Mouse (Mus musculus) urinary bladder, adult 18-20 months (tissue): Measurements from ENCODE around the gene Epb41l3.
A peak's percentile ranks its signal among the peaks of the same experiment; 100 is the strongest.
"Not testable (repeated sequence)": the region's sequence is repeated elsewhere in the genome, so short reads cannot be mapped to it uniquely, and the experiment has no call there.

Experiments used
- DNase-seq, 2 experiments: peaks; one replicate each; pipeline ENCODE4 v3.0.0; 2022; ENCODE audit warnings: low spot score in 2 of 2, mixed read lengths in 2 of 2

Epb41l3 gene

GRCm38 (mm10) chr17:69105799-69106401, 30.4 kb downstream of the Epb41l3 start:
- DNase-seq, result no peak

DNA sequence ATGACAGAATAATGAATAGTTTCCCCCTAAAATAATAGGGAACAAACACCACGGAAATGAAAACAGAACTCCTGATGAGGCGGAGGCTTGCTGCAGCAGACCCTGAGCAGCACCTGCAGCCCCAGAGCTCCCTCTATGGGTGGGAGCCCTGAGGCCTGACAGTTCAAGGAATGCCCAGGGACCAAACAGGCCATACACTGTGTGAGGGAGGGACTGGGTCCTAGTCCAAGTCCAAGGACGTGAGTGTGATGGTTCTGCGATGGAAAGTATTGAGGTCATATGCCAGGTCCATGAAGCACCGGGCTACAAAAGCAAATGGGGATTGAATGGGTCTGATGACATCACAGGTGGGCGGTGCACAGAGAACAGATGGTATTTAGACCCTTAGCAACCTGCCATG, 33.7 kb downstream of the Epb41l3 start:
- no peak for DNase-seq

DNA sequence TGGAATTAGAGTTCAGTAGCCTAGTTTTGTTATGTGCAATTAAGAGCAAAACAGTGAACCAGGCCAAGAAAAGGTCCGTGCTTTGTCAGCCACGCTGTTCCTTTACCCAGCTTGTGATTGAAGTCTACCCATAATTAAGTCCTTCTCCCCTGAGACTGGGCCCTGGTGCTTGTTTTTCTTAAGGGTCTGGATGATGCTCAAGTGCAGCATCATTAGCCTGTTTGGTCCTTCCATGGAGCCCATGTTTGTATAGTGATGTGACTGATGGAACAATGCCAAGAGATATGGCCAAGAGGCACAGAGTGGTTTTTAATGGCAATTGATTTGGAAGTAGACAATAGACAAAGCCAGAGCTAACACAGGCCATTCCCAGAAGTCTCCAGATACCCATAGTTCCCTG, 36.7 kb downstream of the Epb41l3 start:
- DNase-seq, result no peak

DNA sequence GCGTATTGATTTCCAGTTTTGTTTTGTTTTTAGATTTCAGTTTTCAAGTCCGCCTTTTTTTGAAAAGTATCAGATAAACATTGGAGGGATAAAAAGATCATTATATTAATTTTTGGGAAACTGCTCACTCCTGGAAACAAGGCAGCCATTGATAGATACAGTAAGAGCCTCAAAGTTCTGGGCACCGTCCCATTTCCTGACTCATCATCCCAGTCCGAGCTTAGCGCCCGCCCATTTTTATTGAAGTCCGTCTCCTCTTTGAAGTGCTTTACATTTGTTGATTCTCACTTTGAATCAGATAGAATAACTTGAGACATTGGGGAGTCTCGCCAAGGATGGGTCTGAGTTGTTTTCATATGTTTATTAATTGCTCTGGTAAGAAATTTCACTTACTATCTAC, 43.7 kb downstream of the Epb41l3 start:
- no peak for DNase-seq

GRCm38 (mm10) chr17:69120533-69121358, 45.3 kb downstream of the Epb41l3 start:
- DNase-seq, result no peak

DNA sequence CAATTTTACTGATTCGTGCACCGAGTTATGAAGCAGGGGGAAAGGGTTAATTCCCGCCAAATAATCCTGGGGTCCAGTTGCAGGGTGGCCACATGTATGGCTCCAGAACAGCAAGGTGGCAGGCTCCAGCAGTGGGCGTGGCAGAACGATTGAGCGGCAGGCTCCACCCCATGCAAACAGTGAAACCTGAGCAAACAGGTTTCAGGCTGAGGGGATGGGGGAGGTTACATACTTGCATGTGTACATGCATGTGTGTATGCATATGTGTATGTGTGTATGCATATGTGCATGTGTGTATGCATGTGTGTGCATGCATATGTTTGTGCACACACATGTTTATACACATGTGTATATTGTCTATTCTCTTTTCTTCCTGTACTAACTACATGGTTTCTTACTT, 46.9 kb downstream of the Epb41l3 start:
- not testable (repeated sequence) for DNase-seq

GRCm38 (mm10) chr17:69127436-69127835, 52.0 kb downstream of the Epb41l3 start:
- no peak for DNase-seq

GRCm38 (mm10) chr17:69127981-69128380, 52.5 kb downstream of the Epb41l3 start:
- no peak for DNase-seq

GRCm38 (mm10) chr17:69129434-69129833, 54.0 kb downstream of the Epb41l3 start:
- no peak for DNase-seq

GRCm38 (mm10) chr17:69143017-69143416, 67.5 kb downstream of the Epb41l3 start:
- no peak for DNase-seq

GRCm38 (mm10) chr17:69150826-69151225, 75.3 kb downstream of the Epb41l3 start:
- DNase-seq, result no peak

DNA sequence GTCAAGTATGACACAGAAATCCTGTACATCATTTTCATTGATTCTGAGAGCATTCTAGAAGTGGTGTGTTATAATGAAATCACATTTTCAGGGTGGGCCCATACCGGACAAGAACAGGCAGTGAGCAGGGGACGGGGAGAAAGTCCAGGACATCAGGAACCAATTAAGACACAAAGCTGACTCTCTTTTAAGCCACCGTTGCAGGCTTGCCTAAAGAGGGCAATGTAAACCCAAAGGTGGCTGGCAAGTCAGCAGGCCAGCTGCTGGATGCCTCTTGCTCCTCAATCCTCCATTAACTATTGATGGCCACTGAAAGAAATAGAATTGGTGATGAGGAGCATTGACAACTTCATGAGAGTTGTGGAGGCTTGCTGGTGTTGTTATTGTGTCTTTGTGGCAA, 75.8 kb downstream of the Epb41l3 start:
- DNase-seq, result no peak

DNA sequence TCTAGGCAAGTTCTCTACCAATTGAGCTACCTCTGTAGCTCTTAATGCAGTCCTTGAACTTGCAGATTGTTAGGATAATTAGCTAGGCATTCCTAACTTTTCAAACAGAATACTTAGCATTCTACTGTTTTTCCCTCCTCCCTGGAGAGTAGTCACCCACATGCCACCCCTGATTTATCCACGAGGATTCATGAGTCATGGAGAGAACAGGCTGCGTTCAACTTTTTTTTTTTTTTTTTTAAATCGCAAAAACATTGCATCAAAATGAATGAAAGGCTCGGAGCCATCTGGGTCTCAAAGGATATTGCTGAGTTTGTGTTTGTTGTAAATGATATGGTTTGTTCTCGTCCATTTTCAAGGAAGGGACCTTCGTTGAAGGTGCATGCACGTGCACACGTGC, 79.6 kb downstream of the Epb41l3 start:
- DNase-seq, result no peak

GRCm38 (mm10) chr17:69156522-69157100, 81.1 kb downstream of the Epb41l3 start:
- peak; percentile 11 to 55 for DNase-seq

DNA sequence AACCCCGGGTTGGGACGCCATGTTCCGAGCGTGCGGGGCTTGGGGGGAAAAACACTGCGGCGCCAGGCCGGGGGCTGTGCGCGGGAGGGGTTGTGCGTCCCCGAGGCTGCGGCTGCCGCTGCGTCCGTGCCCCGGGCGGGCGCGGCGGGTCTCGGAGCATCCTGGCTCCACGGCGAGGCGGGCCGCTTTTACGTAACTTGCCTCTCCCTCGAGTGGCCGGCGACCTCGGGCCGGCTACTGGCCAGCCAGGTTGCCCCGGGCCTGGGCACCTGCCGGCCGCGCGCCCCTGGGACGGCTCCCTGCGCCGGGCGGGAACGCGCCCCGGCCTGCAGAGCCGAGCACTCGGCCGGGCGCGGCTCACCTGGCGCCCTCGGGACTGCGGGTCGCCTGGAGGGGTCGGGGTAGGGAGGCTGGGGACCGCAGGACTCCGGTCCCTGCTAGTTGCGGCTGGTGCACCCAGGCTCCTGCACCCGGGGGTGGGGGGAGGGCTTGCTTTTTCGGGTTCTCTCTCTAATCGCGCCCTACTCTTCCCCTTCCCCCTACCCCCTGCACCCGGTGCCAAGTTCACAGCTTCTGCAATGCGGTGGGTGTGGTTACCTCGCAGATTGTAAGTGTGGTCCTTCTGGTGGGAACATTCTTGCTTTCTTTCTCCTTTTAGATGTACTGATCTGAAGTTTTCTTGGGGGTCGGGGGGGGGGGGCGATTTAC, 81.8 kb downstream of the Epb41l3 start:
- DNase-seq, result no peak

DNA sequence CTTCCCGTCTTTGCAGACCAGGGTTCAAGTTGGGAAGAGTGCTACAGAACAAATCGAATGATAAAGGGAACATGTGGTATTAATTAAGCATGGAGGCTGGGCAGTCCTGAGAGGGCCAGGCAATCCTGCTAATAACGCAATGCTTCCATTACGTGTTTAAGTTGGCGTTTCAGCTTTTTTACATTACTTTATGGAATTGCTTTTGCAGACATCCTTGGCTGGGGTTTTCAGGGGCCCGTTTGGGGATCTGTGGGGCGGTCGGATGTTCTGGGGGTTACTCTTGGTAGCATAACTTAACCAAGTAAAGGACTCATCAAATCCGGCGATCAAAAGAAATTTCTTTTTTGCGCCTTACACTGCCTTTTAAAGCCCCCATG, 82.3 kb downstream of the Epb41l3 start:
- DNase-seq, result no peak

- peak in 1 of 2 experiments; percentile 16 for DNase-seq
Observed at GRCm38 (mm10) chr17:69158690-69159089, 83.2 kb downstream of the Epb41l3 start.

DNA sequence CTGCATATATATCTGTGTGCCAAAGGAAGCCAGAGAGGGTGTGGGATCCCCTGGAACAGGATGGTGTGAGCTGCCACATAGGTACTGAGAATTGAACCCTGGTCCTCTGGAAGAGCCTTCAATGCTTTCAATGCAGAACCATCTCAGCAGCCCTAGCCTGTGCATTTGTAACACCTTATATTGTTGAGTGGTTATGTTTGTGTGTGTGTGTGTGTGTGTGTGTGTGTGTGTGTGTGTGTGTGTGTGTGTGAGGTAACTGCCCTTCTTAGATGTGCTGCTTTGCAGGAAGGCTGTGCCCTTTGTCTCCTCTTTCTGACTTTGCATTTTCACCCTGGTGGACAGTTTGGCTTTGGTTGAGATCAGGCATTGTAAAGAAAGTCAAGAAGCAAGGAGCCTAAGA, 87.2 kb downstream of the Epb41l3 start:
- DNase-seq, result no peak

DNA sequence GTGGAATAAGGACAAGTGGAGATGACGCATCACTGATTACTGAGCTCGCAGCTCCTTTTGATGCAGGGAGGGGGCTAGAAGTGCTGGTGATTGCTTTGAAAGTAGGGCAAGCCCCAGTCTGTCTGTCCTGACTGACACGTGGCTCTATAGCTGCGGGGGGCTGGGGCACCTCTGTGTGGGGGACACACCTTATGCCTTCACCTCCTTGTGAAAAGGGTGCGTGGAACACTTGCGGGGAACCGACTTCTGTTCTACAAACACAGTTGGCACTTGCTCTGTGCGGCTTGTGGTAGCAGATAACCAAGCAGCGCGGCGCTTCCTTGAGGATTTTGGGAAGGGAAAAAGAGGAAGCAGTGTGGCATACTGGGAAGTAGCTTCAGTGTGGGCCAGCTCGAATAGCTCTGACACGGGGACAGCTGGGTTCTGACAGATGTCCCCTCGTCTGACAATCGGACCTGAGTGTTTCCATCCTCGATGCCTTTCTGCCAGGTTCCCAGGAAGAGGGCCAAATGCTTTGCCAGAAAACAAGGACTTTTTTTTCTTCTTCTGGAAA, 101.5 kb downstream of the Epb41l3 start:
- DNase-seq, result no peak

- no peak for DNase-seq
Observed at GRCm38 (mm10) chr17:69177954-69178353, 102.5 kb downstream of the Epb41l3 start.

DNA sequence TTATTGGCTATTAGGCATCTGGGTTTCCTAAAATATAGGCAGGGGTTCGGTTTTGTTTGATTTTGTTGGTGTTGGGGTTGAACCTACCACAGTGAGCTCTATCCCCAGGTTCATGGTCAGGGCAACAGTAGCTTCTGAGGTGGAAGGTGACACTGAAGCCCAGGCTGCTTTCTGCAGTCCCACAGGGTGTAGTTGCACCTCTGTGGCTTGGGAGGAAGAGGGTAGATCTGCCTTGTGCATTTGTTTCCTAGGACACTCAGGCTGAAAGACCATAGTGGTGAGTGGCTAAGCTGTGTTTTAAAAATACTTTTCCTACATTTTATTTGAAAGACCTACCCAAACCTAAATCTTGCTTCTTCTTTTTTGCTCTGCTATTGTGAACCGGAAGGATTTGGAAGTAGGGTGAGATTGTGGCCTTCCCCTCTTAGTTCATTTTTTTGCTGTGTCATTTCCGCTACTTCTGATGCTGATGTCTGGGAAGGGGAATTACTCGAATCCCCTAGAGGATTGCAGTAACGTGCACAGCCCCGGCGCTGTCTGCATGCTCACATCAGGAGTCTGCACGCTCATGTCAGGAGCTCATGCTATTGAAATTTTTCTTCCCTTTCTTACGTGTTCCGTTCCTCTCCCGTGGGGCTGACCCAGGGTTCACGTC, 105.5 kb downstream of the Epb41l3 start:
- no peak for DNase-seq
